Mouse (Mus musculus) CH12.LX (cell line): ENCODE results near the gene Prnp. TPM values are rescaled to one million over a fixed set of nuclear protein-coding genes. Genes with fewer than 3 reads are reported as not detected.

Experiments used
- DNase-seq: peaks from one replicate; pipeline ENCODE4 v3.0.0-alpha.2; 2013; ENCODE audit errors: extremely low read depth
- H3K27ac ChIP-seq: 2 replicates; pipeline ENCODE4 v1.5.1; 2012; ENCODE audit warnings: low read depth, mild to moderate bottlenecking, control low read depth, moderate library complexity; ENCODE audit not compliant: insufficient read depth
- H3K27me3 ChIP-seq: replicated peaks from 2 replicates; pipeline ENCODE3; 2012; ENCODE audit warnings: inconsistent platforms
- H3K36me3 ChIP-seq, 2 experiments: replicated peaks in 1 of 2; 2 replicates each; pipeline versions ENCODE3 to v1.6.1; 2012; ENCODE audit warnings: inconsistent platforms in 1 of 2, low read length in 1 of 2, mild to moderate bottlenecking in 1 of 2, mixed read lengths in 1 of 2, moderate library complexity in 1 of 2; ENCODE audit not compliant: control insufficient read depth in 1 of 2, insufficient read depth in 1 of 2
- H3K4me1 ChIP-seq, 2 experiments: 2 replicates each; pipeline ENCODE4 v1.6.1; 2012; ENCODE audit warnings: inconsistent platforms in 1 of 2, moderate library complexity in 1 of 2; ENCODE audit not compliant: insufficient read depth in 2 of 2, control insufficient read depth in 1 of 2
- H3K4me2 ChIP-seq: 2 replicates; pipeline ENCODE4 v1.6.1; 2012; ENCODE audit warnings: low read depth, mild to moderate bottlenecking, control low read depth; ENCODE audit not compliant: poor library complexity, insufficient read depth, severe bottlenecking
- H3K4me3 ChIP-seq, 3 experiments: fragments of 150-350 bp in 1 of 3; sonication (generic) in 1 of 3; replicated peaks in 1 of 3; 2 replicates each; pipeline versions ENCODE3 to v1.5.1; 2011 to 2012; ENCODE audit warnings: low read depth in 2 of 3, low read length in 2 of 3, mild to moderate bottlenecking in 2 of 3, moderate library complexity in 2 of 3, control low read depth in 1 of 3, improper control_type of control experiment in 1 of 3, inconsistent platforms in 1 of 3, mixed read lengths in 1 of 3; ENCODE audit not compliant: poor library complexity in 1 of 3
- H3K79me2 ChIP-seq: replicated peaks from 2 replicates; pipeline ENCODE4 v1.6.1; 2012; ENCODE audit warnings: mild to moderate bottlenecking, moderate library complexity; ENCODE audit not compliant: control insufficient read depth, poor library complexity, insufficient read depth, severe bottlenecking; ENCODE audit errors: extremely low read depth
- H3K9ac ChIP-seq: 2 replicates; pipeline ENCODE4 v1.6.1; 2012; ENCODE audit warnings: low read depth, mild to moderate bottlenecking, control low read depth, moderate library complexity; ENCODE audit not compliant: insufficient read depth
- H3K9me3 ChIP-seq: replicated peaks from 2 replicates; pipeline ENCODE3; 2012; ENCODE audit warnings: low read length, inconsistent platforms, mixed read lengths
- BHLHE40 ChIP-seq: IDR thresholded peaks from 2 replicates; pipeline ENCODE4 v1.6.1; 2011; ENCODE audit warnings: mild to moderate bottlenecking, low read depth, low read length, improper control_type of control experiment
- CHD2 ChIP-seq: IDR thresholded peaks from 2 replicates; pipeline ENCODE4 v1.6.1; 2011; ENCODE audit warnings: low read length, improper control_type of control experiment
- E2F4 ChIP-seq: IDR thresholded peaks from 2 replicates; pipeline ENCODE4 v1.6.1; 2011; ENCODE audit warnings: low read depth, low read length, improper control_type of control experiment; ENCODE audit not compliant: insufficient replicate concordance
- ELF1 ChIP-seq: IDR thresholded peaks from 2 replicates; pipeline ENCODE4 v1.6.1; 2014; ENCODE audit warnings: low read depth, mild to moderate bottlenecking, inconsistent platforms, low read length, improper control_type of control experiment
- ETS1 ChIP-seq: conservative IDR thresholded peaks from 2 replicates; pipeline ENCODE4 v1.6.1; 2012; ENCODE audit warnings: low read depth, mild to moderate bottlenecking, inconsistent platforms, low read length, improper control_type of control experiment, moderate library complexity
- HCFC1 ChIP-seq: IDR thresholded peaks from 2 replicates; pipeline ENCODE4 v1.6.1; 2012; ENCODE audit warnings: low read depth, mild to moderate bottlenecking, inconsistent platforms, low read length, improper control_type of control experiment
- JUND ChIP-seq: conservative IDR thresholded peaks from 2 replicates; pipeline ENCODE4 v1.6.1; 2011; ENCODE audit warnings: low read depth, low read length, improper control_type of control experiment
- MAZ ChIP-seq: IDR thresholded peaks from 2 replicates; pipeline ENCODE4 v1.6.1; 2012; ENCODE audit warnings: low read depth, mild to moderate bottlenecking, inconsistent platforms, low read length, improper control_type of control experiment, moderate library complexity
- MYC ChIP-seq: IDR thresholded peaks from 2 replicates; pipeline ENCODE4 v1.6.1; 2011; ENCODE audit warnings: low read depth, mild to moderate bottlenecking, improper control_type of control experiment, low read length
- PAX5 ChIP-seq: IDR thresholded peaks from 2 replicates; pipeline ENCODE4 v1.6.1; 2012; ENCODE audit warnings: low read length, inconsistent platforms, mixed read lengths
- POLR2A ChIP-seq: IDR thresholded peaks from 2 replicates; pipeline ENCODE4 v1.6.1; 2011; ENCODE audit warnings: low read depth, mild to moderate bottlenecking, improper control_type of control experiment, low read length
- SIN3A ChIP-seq: IDR thresholded peaks from 2 replicates; pipeline ENCODE4 v1.6.1; 2012; ENCODE audit warnings: low read length, improper control_type of control experiment, inconsistent platforms
- SMC3 ChIP-seq: IDR thresholded peaks from 2 replicates; pipeline ENCODE4 v1.6.1; 2011; ENCODE audit warnings: low read depth, low read length, improper control_type of control experiment
- TBP ChIP-seq: conservative IDR thresholded peaks from 2 replicates; pipeline ENCODE4 v1.6.1; 2011; ENCODE audit warnings: low read depth, low read length, improper control_type of control experiment
- UBTF ChIP-seq: IDR thresholded peaks from 2 replicates; pipeline ENCODE4 v1.6.1; 2012; ENCODE audit warnings: low read depth, mild to moderate bottlenecking, inconsistent platforms, low read length, improper control_type of control experiment, moderate library complexity
- ZMIZ1 ChIP-seq: IDR thresholded peaks from 2 replicates; pipeline ENCODE4 v1.6.1; 2012; ENCODE audit warnings: low read depth, mild to moderate bottlenecking, inconsistent platforms, low read length, improper control_type of control experiment
- ZNF384 ChIP-seq: IDR thresholded peaks from 2 replicates; pipeline ENCODE4 v1.6.1; 2012; ENCODE audit warnings: low read depth, low read length, improper control_type of control experiment, inconsistent platforms
- dilution Hi-C: fragments of 300-500 bp; cut with MboI; formaldehyde crosslinking; loops from 2 replicates; pipeline ENCODE4 v1.14.3; 2020; ENCODE audit warnings: low sequenced_read_pairs; ENCODE audit not compliant: extremely low pct_unique_long_range_greater_than_20kb, extremely low pct_ligation_motif_present
- in situ Hi-C: fragments of 300-500 bp; cut with MboI; formaldehyde crosslinking; loops from 3 replicates; pipeline ENCODE4 v1.14.3; 2019; ENCODE audit warnings: low sequenced_read_pairs, low pct_ligation_motif_present, low pct_unique_long_range_greater_than_20kb, mixed read lengths
- polyA plus RNA-seq: library from polyadenylated mRNA; unstranded; fragments of >175 nt; gene quantifications from 2 replicates; pipeline ENCODE4 v1.2.1, GENCODE M21; 2012; ENCODE audit warnings: low read depth; ENCODE audit not compliant: insufficient read length
- total RNA-seq, 2 experiments: library from RNA; depleted of rRNA; stranded (reverse); fragments of 300-350 nt in 1 of 2; fragments of >200 nt in 1 of 2; gene quantifications; 2 replicates each; pipeline ENCODE4 v1.2.3; 2012 to 2014

Prnp gene
- total and polyA plus RNA-seq, 3 experiments: 4.5 to 6.4 (median 5.7) TPM

DNA sequence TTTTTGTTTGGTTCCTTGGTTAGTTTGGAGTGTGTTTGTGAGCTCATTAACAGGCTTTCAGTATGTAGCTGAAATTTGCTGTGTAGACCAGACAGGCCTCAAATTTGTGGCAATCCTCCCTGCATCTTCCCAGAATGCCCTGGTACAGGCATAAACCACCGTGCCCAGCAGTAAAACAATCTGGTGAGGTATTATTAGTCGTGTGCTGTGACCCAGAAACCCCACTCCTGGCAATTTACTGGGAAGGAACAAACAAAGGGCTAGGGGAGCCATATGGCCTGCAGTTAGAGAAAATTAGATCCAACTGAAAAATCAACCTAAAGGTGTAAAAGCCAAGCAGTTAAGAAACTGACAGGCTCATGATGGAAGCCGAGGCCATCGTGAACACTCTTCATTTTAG lies 1.6 kb downstream of the Prnp start:
- peaks cover 0 to 10% of the 10 kb centered on the region in 2 experiments for H3K36me3 ChIP-seq
- in situ Hi-C loops (no loop called here), dilution Hi-C loops (no loop called here)
- no peak overlapping the region for H3K4me3 ChIP-seq
- no peak for DNase-seq
- no peaks in the 10 kb centered on the region for H3K9me3 ChIP-seq
- H3K79me2 ChIP-seq: no peaks in the 10 kb centered on the region
- H3K9ac ChIP-seq: no peak overlapping the region
- no peak overlapping the region; the same call in 1 of the 2 replicates for H3K4me2 ChIP-seq
- no peak overlapping the region for H3K27ac ChIP-seq
- TF ChIP-seq SIN3A: no peak
- TF ChIP-seq UBTF: no peak
- TF ChIP-seq HCFC1: no peak
- TF ChIP-seq E2F4: no peak
- TF ChIP-seq PAX5: no peak
- H3K27me3 ChIP-seq: peaks cover 6% of the 10 kb centered on the region
- peaks cover 0 to 24% of the 10 kb centered on the region in 2 experiments; a peak in 2 of 4 replicates for H3K4me1 ChIP-seq

- no peak overlapping the region for H3K4me3 ChIP-seq
- dilution Hi-C loops: no loop called here
- no peak overlapping the region for H3K27ac ChIP-seq
- H3K9ac ChIP-seq: no peak overlapping the region
- H3K9me3 ChIP-seq: no peaks in the 10 kb centered on the region
- in situ Hi-C loops: no loop called here
- no peak for DNase-seq
- H3K79me2 ChIP-seq: no peaks in the 10 kb centered on the region
- peaks cover 0 to 24% of the 10 kb centered on the region in 2 experiments; a peak in 2 of 4 replicates for H3K4me1 ChIP-seq
- no peak overlapping the region for H3K4me2 ChIP-seq
- TF ChIP-seq MYC (no peak), MAZ (no peak), E2F4 (no peak), ZMIZ1 (no peak)
- H3K36me3 ChIP-seq: peaks cover 0 to 16% of the 10 kb centered on the region in 2 experiments
- H3K27me3 ChIP-seq: peaks cover 6% of the 10 kb centered on the region
Measured at GRCm38 (mm10) chr2:131912526-131913258, 3.0 kb downstream of the Prnp start.

DNA sequence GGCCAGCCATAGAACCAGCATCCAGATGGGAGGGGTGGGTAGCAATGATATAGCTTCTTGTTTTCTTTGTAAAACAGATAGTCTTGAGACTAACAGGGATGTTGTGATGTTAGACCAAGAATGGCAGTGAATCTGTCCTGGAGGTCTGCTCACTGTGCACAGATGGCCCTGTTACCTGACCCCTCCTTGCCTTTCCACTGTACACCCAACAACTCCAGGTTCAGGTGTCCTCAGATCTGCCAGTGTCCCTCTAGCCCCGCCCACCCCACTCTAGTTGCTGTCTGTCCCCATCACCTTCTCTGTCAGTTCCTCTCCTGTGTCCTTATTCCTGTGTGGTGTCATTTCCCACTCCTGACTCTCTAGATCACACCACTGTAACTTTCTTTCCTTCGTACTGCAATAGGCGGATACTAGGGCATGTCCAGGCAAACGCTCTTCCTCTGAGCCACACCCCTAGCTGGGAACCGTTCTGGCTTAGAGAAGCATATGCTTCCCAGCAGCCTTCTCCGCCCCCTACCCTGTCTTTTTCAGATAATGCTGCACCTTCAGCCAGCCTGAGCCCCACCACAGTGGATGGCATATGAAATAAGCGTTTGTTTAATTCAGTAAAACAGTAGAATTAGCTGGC lies 22.7 kb downstream of the Prnp start:
- TF ChIP-seq JUND (no peak), BHLHE40 (no peak), ELF1 (no peak), POLR2A (no peak), TBP (no peak), ZNF384 (no peak), ETS1 (no peak), CHD2 (no peak), SMC3 (no peak), ZMIZ1 (no peak), MAZ (no peak)
- in situ Hi-C loops (loop anchor here (25.0 kb wide), 1 partner anchor 395 kb away; no protein-coding TSS in a partner anchor), dilution Hi-C loops (no loop called here)
- H3K9ac ChIP-seq: no peak overlapping the region
- H3K4me2 ChIP-seq: no peak overlapping the region
- no peaks in the 10 kb centered on the region for H3K27me3 ChIP-seq
- no peaks in the 10 kb centered on the region for H3K79me2 ChIP-seq
- no peak for DNase-seq
- H3K9me3 ChIP-seq: no peaks in the 10 kb centered on the region
- H3K36me3 ChIP-seq: peaks cover 3 to 5% of the 10 kb centered on the region in 2 experiments
- H3K4me3 ChIP-seq: no peak overlapping the region
- no peak overlapping the region for H3K27ac ChIP-seq
- H3K4me1 ChIP-seq: peaks cover 5 to 28% of the 10 kb centered on the region in 2 experiments; a peak in 3 of 4 replicates
